Mouse (Mus musculus) lung, embryonic 14.5 days (tissue): Measurements from ENCODE around the gene Kndc1. TPM values are rescaled to one million over a fixed set of nuclear protein-coding genes. Genes with fewer than 3 reads are reported as not detected.

ENCODE experiments used
- ATAC-seq: fragments of 200-750 bp; cut with Nextera tagmentation; 2 replicates; pipeline ENCODE4 v1.8.0; 2017; ENCODE audit warnings: mild to moderate bottlenecking, moderate TSS enrichment, moderate library complexity; ENCODE audit not compliant: insufficient read depth
- DNase-seq: peaks from one replicate; pipeline ENCODE4 v3.0.0-alpha.2; 2015
- H3K27ac ChIP-seq: fragments of 300-500 bp; sonication (generic); 2 replicates; pipeline ENCODE4 v1.5.1; 2014; ENCODE audit warnings: low read depth, mild to moderate bottlenecking, moderate library complexity
- H3K27me3 ChIP-seq: fragments of 300-500 bp; sonication (generic); 2 replicates; pipeline ENCODE4 v1.6.1; 2014; ENCODE audit warnings: low read length, control low read depth; ENCODE audit not compliant: insufficient read depth
- H3K36me3 ChIP-seq: fragments of 300-500 bp; sonication (generic); 2 replicates; pipeline ENCODE4 v1.6.1; 2014; ENCODE audit warnings: control low read depth; ENCODE audit not compliant: insufficient read depth
- H3K4me1 ChIP-seq: fragments of 300-500 bp; sonication (generic); 2 replicates; pipeline ENCODE4 v1.6.1; 2014; ENCODE audit warnings: antibody characterized with exemption, control low read depth; ENCODE audit not compliant: insufficient read depth
- H3K4me2 ChIP-seq: fragments of 300-500 bp; sonication (generic); 2 replicates; pipeline ENCODE4 v1.6.1; 2014; ENCODE audit warnings: mild to moderate bottlenecking
- H3K4me3 ChIP-seq: fragments of 300-500 bp; sonication (generic); 2 replicates; pipeline ENCODE4 v1.5.1; 2014; ENCODE audit warnings: low read depth, low read length
- H3K9ac ChIP-seq: fragments of 300-500 bp; sonication (generic); 2 replicates; pipeline ENCODE4 v1.6.1; 2014
- H3K9me3 ChIP-seq: fragments of 300-500 bp; sonication (generic); 2 replicates; pipeline ENCODE4 v1.6.1; 2016; ENCODE audit warnings: low read depth, low read length, control low read depth
- CTCF ChIP-seq: IDR thresholded peaks from 2 replicates; pipeline ENCODE4 v1.5.1; 2016; ENCODE audit warnings: antibody characterized with exemption, low read depth
- WGBS: fragments of 180-500 bp; shearing (Covaris S2); extraction: QIAGEN DNeasy Blood & Tissue Kit; methylation state at CpG from one replicate; pipeline ENCODE4 v1.1.7; 2014; 5-methylcytosine and 5-hydroxymethylcytosine counted together
- polyA plus RNA-seq: library from polyadenylated mRNA; unstranded; fragments of >200 nt; fragmentation: Nextera tagmentation; extraction: Ambion mirVana; gene quantifications from 2 replicates; pipeline ENCODE4 v1.2.1, GENCODE M21; 2014

Gene Kndc1
- polyA plus RNA-seq, 1 experiment from 2014 or later: 0.53 TPM

DNA sequence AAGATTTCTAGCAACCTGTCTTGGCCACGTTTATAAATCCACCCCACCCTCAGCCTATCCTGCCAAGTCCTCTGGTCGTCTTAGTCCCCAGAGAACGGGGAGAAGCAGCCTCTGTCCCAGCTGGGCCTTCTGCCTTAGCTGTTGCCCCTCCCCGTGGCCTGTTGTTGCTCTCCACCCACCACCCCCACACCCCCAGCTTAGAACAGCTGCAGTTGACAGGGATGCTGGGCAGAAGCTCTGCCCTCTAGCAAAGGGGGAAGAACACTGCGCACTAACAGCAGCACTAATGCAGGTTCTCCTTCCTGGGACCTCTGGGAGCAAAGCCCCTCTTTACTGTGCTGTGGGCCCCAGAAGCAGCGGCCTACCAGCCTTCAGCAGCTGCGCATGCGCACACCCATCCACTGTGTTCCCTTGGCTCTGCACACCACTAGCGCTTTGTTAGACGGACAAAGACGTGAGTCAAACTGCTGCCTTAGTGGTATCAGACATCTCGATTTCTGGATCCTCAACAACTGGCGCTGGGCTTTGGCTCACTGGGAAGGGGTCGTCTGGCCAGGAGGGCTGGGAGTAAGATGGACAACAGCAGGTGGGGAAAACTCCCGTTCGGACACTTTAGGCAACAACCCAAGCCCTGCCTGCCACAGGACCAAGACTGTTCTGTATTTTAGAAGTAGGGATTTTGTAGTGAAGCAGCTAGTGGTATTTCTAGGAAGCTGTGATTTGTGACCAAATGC lies 46.1 kb downstream of the Kndc1 start:
- no peak for TF ChIP-seq CTCF
- H3K4me2 ChIP-seq: no peak overlapping the region
- WGBS: 58% methylated on average over 16 of the region's 16 CpGs

DNA sequence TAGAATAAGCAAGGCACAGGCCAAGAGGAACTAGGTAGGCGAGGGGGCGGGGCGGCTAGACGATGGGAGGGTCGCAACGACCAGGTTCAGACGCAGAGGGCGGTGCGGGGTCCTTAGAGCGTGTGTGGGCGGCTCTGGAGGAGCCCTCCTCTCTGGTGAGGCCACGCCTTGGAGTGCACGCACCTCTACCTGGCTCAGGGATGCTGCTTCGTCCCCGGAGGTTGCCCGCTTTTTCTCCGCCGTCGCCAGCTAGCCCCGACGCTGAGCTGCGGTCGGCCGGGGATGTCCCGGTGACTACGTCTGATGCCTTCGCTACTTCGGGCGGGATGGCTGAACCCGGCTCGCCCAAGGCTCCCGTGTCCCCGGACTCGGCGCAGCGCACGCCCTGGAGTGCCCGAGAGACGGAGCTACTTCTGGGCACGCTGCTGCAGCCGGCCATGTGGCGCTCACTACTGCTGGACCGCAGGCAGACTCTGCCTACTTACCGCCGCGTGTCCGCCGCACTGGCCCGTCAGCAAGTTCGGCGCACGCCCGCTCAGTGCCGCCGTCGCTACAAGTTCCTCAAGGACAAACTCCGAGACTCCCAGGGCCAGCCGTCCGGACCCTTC lies 49.3 kb downstream of the Kndc1 start, which contains the start of gene Utf1:
Gene Utf1 (plus strand): TSS at position 116 of the 608 bp plus-strand sequence.
- no peaks in the 10 kb centered on the region for H3K9me3 ChIP-seq
- peaks cover 68% of the 10 kb centered on the region for H3K27me3 ChIP-seq
- ATAC-seq: peak; percentile 70
- peak within 1 kb of the TSS; percentile 58 for H3K4me2 ChIP-seq
- no peak within 1 kb of the TSS; the same call in 1 of the 2 replicates for H3K9ac ChIP-seq
- TF ChIP-seq CTCF: no peak
- WGBS: under 1% methylated on average over 59 of the region's 59 CpGs
- H3K36me3 ChIP-seq: no peaks in the 10 kb centered on the region
- H3K27ac ChIP-seq: no peak within 1 kb of the TSS
- DNase-seq: peak; percentile 54
- peak within 1 kb of the TSS; percentile 37 for H3K4me3 ChIP-seq
- no peaks in the 10 kb centered on the region for H3K4me1 ChIP-seq

More for the DNA sequence above, 46.1 kb downstream of the Kndc1 start:
- DNase-seq (no peak), ATAC-seq (no peak)
- Histone ChIP-seq H3K9ac (no peak overlapping the region), H3K4me3 (no peak overlapping the region), H3K36me3 (no peaks in the 10 kb centered on the region), H3K9me3 (no peaks in the 10 kb centered on the region), H3K27ac (no peak overlapping the region), H3K4me1 (no peaks in the 10 kb centered on the region), H3K27me3 (peaks cover 45% of the 10 kb centered on the region)

DNA sequence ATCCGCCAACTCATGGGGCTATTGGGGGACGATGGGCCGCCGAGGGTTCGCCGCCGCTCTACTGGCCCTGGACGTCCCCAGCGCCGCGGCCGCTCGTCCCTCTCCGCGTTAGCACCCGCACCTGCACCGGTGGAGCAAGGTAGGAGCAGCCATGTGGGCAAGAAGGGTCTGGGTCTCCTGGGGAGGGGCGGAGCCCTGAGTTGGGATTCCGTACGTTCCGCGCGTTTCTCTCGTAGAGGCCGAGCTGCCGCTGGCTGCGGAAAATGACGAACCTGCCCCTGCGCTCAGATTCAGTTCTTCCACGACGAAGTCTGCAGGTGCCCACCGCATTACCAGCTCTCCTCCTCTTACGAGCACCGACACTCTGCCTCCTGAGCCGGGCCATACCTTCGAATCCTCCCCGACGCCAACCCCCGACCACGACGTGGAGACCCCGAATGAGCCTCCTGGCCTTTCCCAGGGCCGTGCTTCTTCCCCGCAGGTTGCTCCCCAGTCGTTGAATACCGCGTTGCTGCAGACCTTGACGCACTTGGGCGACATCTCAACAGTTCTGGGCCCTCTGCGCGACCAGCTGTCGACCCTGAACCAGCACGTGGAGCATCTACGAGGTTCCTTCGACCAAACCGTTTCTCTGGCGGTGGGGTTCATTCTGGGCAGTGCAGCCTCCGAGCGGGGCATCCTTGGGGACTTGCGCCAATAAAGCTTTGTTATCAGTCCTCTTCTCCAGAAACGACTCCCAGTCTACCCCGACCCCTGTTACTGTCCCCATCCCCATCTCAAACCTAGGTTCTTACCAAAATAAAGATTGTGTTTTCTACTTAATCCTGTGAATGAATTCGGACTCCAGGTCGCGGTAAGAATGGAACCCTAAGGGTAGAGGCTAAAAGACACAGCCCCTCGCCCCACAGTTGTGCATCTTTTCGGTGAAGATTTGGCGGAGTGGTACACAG lies 50.1 kb downstream of the Kndc1 start:
- H3K27me3 ChIP-seq: peaks cover 68% of the 10 kb centered on the region
- H3K4me1 ChIP-seq: no peaks in the 10 kb centered on the region
- WGBS: 2% methylated on average over 68 of the region's 68 CpGs
- H3K36me3 ChIP-seq: no peaks in the 10 kb centered on the region
- no peak overlapping the region for H3K27ac ChIP-seq
- H3K4me2 ChIP-seq: peak overlapping the region; percentile 58
- DNase-seq (peak; percentile 33), ATAC-seq (peak; percentile 19; the same call in 1 of the 2 replicates)
- peak overlapping the region; percentile 37 for H3K4me3 ChIP-seq
- H3K9ac ChIP-seq: no peak overlapping the region
- no peak for TF ChIP-seq CTCF
- no peaks in the 10 kb centered on the region for H3K9me3 ChIP-seq

DNA sequence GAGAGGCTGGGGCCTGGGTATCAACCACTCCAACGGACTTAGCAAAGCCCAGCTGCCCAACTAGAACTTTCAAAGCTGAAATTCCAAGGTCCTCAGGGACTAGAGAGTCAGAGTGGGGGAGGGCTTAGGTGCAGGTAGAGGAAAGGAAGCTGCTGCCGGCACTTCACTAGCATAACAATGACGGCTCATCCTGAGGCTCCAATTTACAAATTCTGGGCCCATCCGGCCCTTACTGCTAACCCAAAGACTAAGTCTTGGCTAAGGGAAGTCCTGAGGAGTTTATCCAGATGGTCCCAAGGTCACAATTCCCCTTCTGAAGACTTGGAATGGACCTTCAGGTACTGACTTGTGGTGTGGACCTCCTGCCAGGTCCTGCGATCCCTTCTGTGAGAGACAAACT lies 51.0 kb downstream of the Kndc1 start:
- Histone ChIP-seq H3K27me3 (peaks cover 65% of the 10 kb centered on the region), H3K4me2 (no peak overlapping the region), H3K36me3 (no peaks in the 10 kb centered on the region), H3K4me3 (no peak overlapping the region), H3K9ac (no peak overlapping the region), H3K9me3 (no peaks in the 10 kb centered on the region), H3K27ac (no peak overlapping the region), H3K4me1 (no peaks in the 10 kb centered on the region)
- no peak for TF ChIP-seq CTCF
- 16% methylated on average over 5 of the region's 5 CpGs for WGBS
- DNase-seq (no peak), ATAC-seq (no peak)

DNA sequence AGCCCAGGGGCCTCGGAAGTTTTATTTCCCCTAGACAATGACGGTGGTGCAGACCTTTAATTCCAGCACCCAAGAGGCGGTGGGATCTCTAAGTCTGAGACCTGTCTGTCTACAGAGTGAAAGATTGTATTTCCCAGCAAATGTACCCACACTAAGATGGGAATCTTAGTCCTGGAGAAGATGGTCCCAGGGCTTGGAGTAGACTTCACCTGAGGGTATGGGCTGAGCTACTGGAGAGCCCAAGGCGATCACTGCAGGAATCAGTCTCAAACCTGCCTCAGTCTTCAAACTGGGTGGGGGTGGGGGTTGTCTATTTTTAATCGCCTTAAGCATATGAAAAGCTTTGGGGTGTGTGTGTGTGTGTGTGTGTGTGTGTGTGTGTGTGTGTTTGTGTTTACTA lies 51.5 kb downstream of the Kndc1 start:
- WGBS: 29% methylated on average over 5 of the region's 5 CpGs
- no peak for TF ChIP-seq CTCF
- Histone ChIP-seq H3K9me3 (no peaks in the 10 kb centered on the region), H3K4me1 (no peaks in the 10 kb centered on the region), H3K4me3 (no peak overlapping the region), H3K36me3 (no peaks in the 10 kb centered on the region), H3K27ac (no peak overlapping the region), H3K27me3 (peaks cover 65% of the 10 kb centered on the region), H3K9ac (no peak overlapping the region), H3K4me2 (no peak overlapping the region)
- DNase-seq (no peak), ATAC-seq (no peak)

DNA sequence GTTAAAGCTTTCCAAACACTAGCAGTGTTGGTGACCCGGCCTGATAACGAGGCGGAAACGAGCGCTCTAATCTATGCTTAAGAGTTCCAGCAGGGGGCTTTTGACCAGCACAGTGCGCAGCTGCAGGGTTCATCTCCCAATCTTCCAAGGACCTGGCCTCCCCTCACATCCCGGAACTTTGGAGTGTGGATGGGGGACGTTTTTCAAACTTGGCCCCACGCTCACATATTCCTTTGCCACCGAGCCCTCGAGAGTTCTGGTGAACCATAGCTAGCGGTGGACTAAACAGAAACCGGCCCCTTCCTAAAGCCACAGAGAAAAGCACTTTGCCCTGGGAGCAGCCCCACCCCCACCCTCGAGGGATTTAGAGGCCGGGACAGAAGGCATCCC lies 55.4 kb downstream of the Kndc1 start:
- Histone ChIP-seq H3K27ac (no peak overlapping the region), H3K4me2 (peak overlapping the region; percentile 93), H3K4me1 (no peaks in the 10 kb centered on the region), H3K9ac (peak overlapping the region; percentile 57), H3K36me3 (no peaks in the 10 kb centered on the region), H3K9me3 (no peaks in the 10 kb centered on the region), H3K27me3 (peaks cover 30% of the 10 kb centered on the region), H3K4me3 (peak overlapping the region; percentile 44)
- peak; percentile 86 for DNase-seq
- peak; percentile 83 for ATAC-seq
- peak; percentile 74 for TF ChIP-seq CTCF
- 1% methylated on average over 15 of the region's 15 CpGs for WGBS
